26 mouse cellular contexts compared by ENCODE assay signal in the genomic region with DNA sequence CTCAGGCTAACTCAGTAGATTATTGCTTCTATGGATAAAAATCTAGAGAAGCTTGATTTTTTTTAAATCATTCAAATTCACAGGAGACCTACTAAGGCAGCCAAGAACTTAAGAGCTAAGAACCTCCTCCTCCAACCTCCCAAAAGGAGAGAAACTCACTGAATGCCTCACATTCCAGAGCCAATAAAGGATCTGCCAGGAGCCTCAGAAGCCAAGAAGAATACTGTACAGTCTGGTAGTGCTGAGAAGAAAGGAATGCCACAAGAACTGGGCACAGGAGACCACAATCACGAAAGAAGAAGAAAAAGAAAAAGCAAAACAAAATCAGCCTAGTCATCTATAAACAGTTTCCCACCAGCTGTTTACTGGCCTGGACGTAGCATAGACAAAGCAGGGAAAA. TPM values are rescaled to one million over a fixed set of nuclear protein-coding genes. Genes with fewer than 3 reads are reported as not detected.
DNase-seq lines count a peak whose midpoint lies in the region; ATAC-seq and TF ChIP-seq lines count a peak whose summit lies in the region.
"Had no signal": no experiment of that assay in that cellular context is flagged by ENCODE, and none has a peak within 500 bp of the region (broad histone marks: within the 10 kb centered on the region; RNA-seq: fewer than 3 reads in every experiment).

No protein-coding gene starts in this region.

- intact Hi-C loops in left cerebral cortex, postnatal 36 days (cut with DNase I): no loop called here

- H3K9me3 ChIP-seq in embryonic facial prominence, embryonic 14.5 days (ENCODE audit: control insufficient read depth, low read length): 0 out of 2 replicates have a peak, but pooled peaks cover 4% of the 10 kb centered on the region
- no peaks in the 10 kb centered on the region for H3K9me3 ChIP-seq in forebrain, postnatal 0 days (ENCODE audit: low read length)
- H3K9me3 ChIP-seq: midbrain, embryonic 15.5 days; neural tube, embryonic 12.5 days; stomach, embryonic 15.5 days had no signal

- no peaks in the 10 kb centered on the region for H3K36me3 ChIP-seq in embryonic facial prominence, embryonic 14.5 days (ENCODE audit: control insufficient read depth, insufficient read depth, low read length)
- no peaks in the 10 kb centered on the region for H3K36me3 ChIP-seq in forebrain, postnatal 0 days (ENCODE audit: insufficient read depth)
- H3K36me3 ChIP-seq: heart, embryonic 12.5 days; limb, embryonic 13.5 days; midbrain, embryonic 15.5 days; neural tube, embryonic 12.5 days; stomach, embryonic 15.5 days had no signal

- ATAC-seq in frontal cortex, adult (ENCODE audit: low TSS enrichment): peak; percentile 86
- ATAC-seq in Patski: peak; percentile 78
- ATAC-seq in embryonic facial prominence, embryonic 14.5 days (ENCODE audit: low read depth): peak; percentile 30; the same call in 1 of the 2 replicates
- ATAC-seq in forebrain, postnatal 0 days: peak; percentile 45; the same call in 1 of the 2 replicates
- ATAC-seq: hindbrain, postnatal 0 days; intestine, embryonic 16.5 days; midbrain, embryonic 15.5 days had no signal

- H3K4me2 ChIP-seq in embryonic facial prominence, embryonic 14.5 days (ENCODE audit: low read depth, low read length): no peak overlapping the region
- no peak overlapping the region for H3K4me2 ChIP-seq in forebrain, postnatal 0 days (ENCODE audit: low read depth)
- H3K4me2 ChIP-seq: heart, embryonic 12.5 days; limb, embryonic 13.5 days; midbrain, embryonic 15.5 days; neural tube, embryonic 12.5 days; stomach, embryonic 15.5 days had no signal

- no peak overlapping the region for H3K27ac ChIP-seq in embryonic facial prominence, embryonic 14.5 days (replicated peaks; ENCODE audit: low read depth, low read length)
- H3K27ac ChIP-seq in forebrain, postnatal 0 days (ENCODE audit: low read depth, low read length): no peak overlapping the region
- H3K27ac ChIP-seq: hindbrain, postnatal 0 days; layer of hippocampus, adult 2 months; limb, embryonic 13.5 days; liver, embryonic 14.5 days; macrophage; midbrain, embryonic 15.5 days; neural tube, embryonic 12.5 days; stomach, embryonic 15.5 days had no signal

- H3K9ac ChIP-seq in embryonic facial prominence, embryonic 14.5 days (ENCODE audit: low read depth, low read length): no peak overlapping the region
- H3K9ac ChIP-seq in forebrain, postnatal 0 days: no peak overlapping the region
- H3K9ac ChIP-seq: heart, embryonic 12.5 days; limb, embryonic 13.5 days; liver, embryonic 14.5 days; midbrain, embryonic 15.5 days; neural tube, embryonic 12.5 days; stomach, embryonic 15.5 days had no signal

- CTCF ChIA-PET in Patski (lab: Charles Lee): interaction anchor here (1.0 to 1.8 kb wide), 3 partner anchors 8 to 268 kb away, joined by 3 to 5 read pairs (median 3); no protein-coding TSS in a partner anchor

- WGBS in embryonic facial prominence, embryonic 14.5 days: 34% methylated on average over 2 of the region's 2 CpGs
- 21% methylated on average over 2 of the region's 2 CpGs for WGBS in forebrain, postnatal 0 days

- peaks cover 4% of the 10 kb centered on the region; the same call in 1 of the 2 replicates for H3K4me1 ChIP-seq in embryonic facial prominence, embryonic 14.5 days (ENCODE audit: control insufficient read depth, insufficient read depth, low read length)
- no peaks in the 10 kb centered on the region; the same call in 1 of the 2 replicates for H3K4me1 ChIP-seq in forebrain, postnatal 0 days (ENCODE audit: insufficient read depth)
- H3K4me1 ChIP-seq: limb, embryonic 13.5 days; stomach, embryonic 15.5 days had no signal

- POLR2A ChIA-PET in Patski (lab: Charles Lee): no interaction called here

- DNase-seq in frontal cortex, postnatal 10 days (ENCODE audit: low spot score in 2 of 2): no peak
- DNase-seq in Patski (ENCODE audit: low read depth, low spot score): no peak
- peak; percentile 60 for DNase-seq in embryonic facial prominence, embryonic 14.5 days (ENCODE audit: low spot score)
- DNase-seq in forebrain, postnatal 0 days: no peak
- DNase-seq in liver: no peak
- no peak for DNase-seq in left cerebral cortex, postnatal 36 days (ENCODE audit: low spot score in 2 of 2)
- DNase-seq: cerebellum, adult 9-10 months; gastrocnemius, postnatal 14 days; heart, adult 11 months; heart, postnatal 10 days; kidney, adult 9 months; kidney, postnatal 25 days; right cerebral cortex, postnatal 4 days; thymus, postnatal 25 days had no signal

- no peak for TF ChIP-seq CTCF in Patski (IDR thresholded peaks at IDR 0.05)
- no peak for TF ChIP-seq CTCF in forebrain, postnatal 0 days (IDR thresholded peaks at IDR 0.05; ENCODE audit: low read depth)

- H3K27me3 ChIP-seq in Patski: no peaks in the 10 kb centered on the region
- no peaks in the 10 kb centered on the region for H3K27me3 ChIP-seq in embryonic facial prominence, embryonic 14.5 days (replicated peaks; ENCODE audit: control insufficient read depth, insufficient read depth, low read length)
- no peaks in the 10 kb centered on the region for H3K27me3 ChIP-seq in forebrain, postnatal 0 days (ENCODE audit: insufficient read depth, low read length)
- H3K27me3 ChIP-seq: heart, embryonic 12.5 days; limb, embryonic 13.5 days; midbrain, embryonic 15.5 days; neural tube, embryonic 12.5 days; stomach, embryonic 15.5 days had no signal

- in situ Hi-C loops in Patski (cut with MboI; ENCODE audit: low pct_unique_long_range_greater_than_20kb): loop anchor here (25.0 kb wide), 1 partner anchor 642 kb away; no protein-coding TSS in a partner anchor

- H3K4me3 ChIP-seq in embryonic facial prominence, embryonic 14.5 days (ENCODE audit: low read depth, low read length): no peak overlapping the region
- no peak overlapping the region for H3K4me3 ChIP-seq in forebrain, postnatal 0 days (ENCODE audit: low read depth, low read length)
- H3K4me3 ChIP-seq: heart, embryonic 12.5 days; layer of hippocampus, adult 2 months; limb, embryonic 13.5 days; midbrain, embryonic 15.5 days; neural tube, embryonic 12.5 days; stomach, embryonic 15.5 days had no signal

RNA-seq across cellular contexts. Expression of gene Gpr156, which starts 12.7 kb away (rescaled TPM):
- polyA plus RNA-seq in Patski (2021): 0.04 TPM
- polyA plus RNA-seq in embryonic facial prominence, embryonic 14.5 days (2014; fragmentation: Nextera tagmentation; extraction: Ambion mirVana): 0.77 and 0.85 TPM in 2 replicates
- 2.8 and 3.3 TPM in 2 replicates for total RNA-seq in forebrain, postnatal 0 days (2014; rRNA removed)
- polyA plus RNA-seq in forebrain, postnatal 0 days (2015; fragmentation: Nextera tagmentation; extraction: Ambion mirVana): 1.5 and 2.3 TPM in 2 replicates
- total RNA-seq in left cerebral cortex, postnatal 36 days (2021): under 1 TPM; 0.39 to 0.54 TPM
- total RNA-seq: MEL had no signal
- polyA plus RNA-seq: macrophage had no signal

Comparison
In these comparisons a context has a peak if more than half of its experiments do, and no peak if none do; other contexts are left out.
1. ATAC-seq: peak in every context shown above with its lines; median percentile 86 in frontal cortex, adult; 78 in Patski; 45 in forebrain, postnatal 0 days; 30 in embryonic facial prominence, embryonic 14.5 days.